Mouse (Mus musculus): ENCODE results near the gene Lsm7.

DNA sequence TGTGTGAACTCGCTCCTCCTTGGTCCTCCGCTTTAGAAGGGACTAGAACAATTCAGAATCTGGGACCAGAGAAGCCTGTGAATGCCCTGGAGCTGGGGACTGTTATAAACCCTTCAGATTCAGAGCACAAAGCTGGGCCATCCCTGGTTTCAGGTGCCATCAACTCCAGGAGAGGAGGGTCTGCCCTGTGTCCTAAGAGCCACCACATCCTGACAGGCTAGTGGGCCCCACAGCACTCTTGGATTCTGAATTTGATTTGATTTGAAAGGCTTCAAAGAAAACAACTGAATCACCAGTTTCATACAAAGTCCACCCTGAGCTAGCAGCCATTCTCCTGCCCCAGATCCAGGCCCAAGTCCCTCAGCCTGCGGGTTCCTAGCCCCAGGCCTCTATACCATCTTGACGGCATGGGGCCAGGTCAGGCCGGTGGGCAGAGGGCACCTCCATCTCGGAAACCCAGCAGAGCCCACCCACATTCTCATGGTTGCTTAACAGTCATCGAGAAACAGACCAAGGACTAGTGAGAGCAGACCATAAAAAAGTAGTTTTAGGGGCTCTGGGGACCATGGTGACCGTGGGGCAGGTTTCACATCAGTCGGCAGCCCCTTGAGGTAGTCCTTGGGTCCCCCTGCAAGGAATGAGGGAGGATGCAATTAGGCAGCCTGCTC is 47.4 kb upstream of the Lsm7 start:
- TF ChIP-seq CTCF (IDR thresholded peaks at IDR 0.05; ENCODE audit: control insufficient read depth, insufficient read depth, low read length) (no peak), POLR2A (IDR thresholded peaks at IDR 0.05; ENCODE audit: borderline replicate concordance, control insufficient read depth, low read depth, low read length) (no peak)

Measured in bone marrow, adult 2 months (tissue).